Mouse (Mus musculus) heart, adult 2 months (tissue): ENCODE measurements around the gene Atp11c. TPM values are rescaled to one million over a fixed set of nuclear protein-coding genes. Genes with fewer than 3 reads are reported as not detected.

ENCODE experiments used
- DNase-seq, 2 experiments: peaks; one replicate each; pipeline ENCODE4 v3.0.0; 2021
- H3K27ac ChIP-seq: fragments of 200-600 bp; 2 replicates; pipeline ENCODE4 v1.8.1; 2022
- H3K27me3 ChIP-seq: fragments of 200-500 bp; 2 replicates; pipeline ENCODE4 v1.6.1; 2012; ENCODE audit warnings: mild to moderate bottlenecking, low read length, inconsistent platforms, mixed read lengths; ENCODE audit not compliant: control insufficient read depth, insufficient read depth
- H3K36me3 ChIP-seq: fragments of 200-500 bp; 2 replicates; pipeline ENCODE4 v1.6.1; 2012; ENCODE audit warnings: low read length, inconsistent platforms; ENCODE audit not compliant: control insufficient read depth, insufficient read depth
- H3K4me1 ChIP-seq: fragments of 200-500 bp; 2 replicates; pipeline ENCODE4 v1.6.1; 2011; ENCODE audit warnings: low read length; ENCODE audit not compliant: control insufficient read depth, insufficient read depth
- H3K4me3 ChIP-seq: fragments of 200-600 bp; 2 replicates; pipeline ENCODE4 v1.8.1; 2022
- H3K79me2 ChIP-seq: fragments of 200-500 bp; replicated peaks from 2 replicates; pipeline ENCODE4 v1.6.1; 2012; ENCODE audit warnings: mild to moderate bottlenecking, inconsistent platforms, low read length, moderate library complexity, mixed read lengths; ENCODE audit not compliant: control insufficient read depth, insufficient read depth
- H3K9ac ChIP-seq: fragments of 200-500 bp; 2 replicates; pipeline ENCODE4 v1.6.1; 2012; ENCODE audit warnings: low read depth, mild to moderate bottlenecking, control low read depth, inconsistent platforms, low read length, mixed read lengths
- CTCF ChIP-seq: fragments of 200-600 bp; IDR thresholded peaks from 2 replicates; pipeline ENCODE4 v1.8.1; 2022; ENCODE audit warnings: antibody characterized with exemption, mild to moderate bottlenecking, moderate library complexity
- EP300 ChIP-seq: fragments of 200-500 bp; IDR thresholded peaks from 2 replicates; pipeline ENCODE4 v1.6.1; 2011; ENCODE audit warnings: low read depth, low read length, control low read depth; ENCODE audit not compliant: insufficient read depth
- POLR2A ChIP-seq: fragments of 200-500 bp; IDR thresholded peaks from 2 replicates; pipeline ENCODE4 v1.6.1; 2011; ENCODE audit warnings: mild to moderate bottlenecking, low read depth, low read length, control low read depth; ENCODE audit not compliant: insufficient read depth
- WGBS: fragments of 180-500 bp; shearing (Covaris S2); methylation state at CpG from one replicate; pipeline ENCODE4 v1.1.7; 2018; 5-methylcytosine and 5-hydroxymethylcytosine counted together
- intact Hi-C: fragments of 180-260 bp; cut with DNase I; formaldehyde crosslinking; loops from one replicate; pipeline ENCODE4 v1.15.1; 2025
- polyA plus RNA-seq: library from polyadenylated mRNA; depleted of rRNA; stranded (reverse); fragments of >200 nt; gene quantifications from 2 replicates; pipeline ENCODE4 v1.2.3, GENCODE M21; 2012
- total RNA-seq, 2 experiments: library from RNA; stranded (reverse); gene quantifications; 2 replicates each; pipeline ENCODE4 v1.2.3; 2021

Atp11c gene
- total and polyA plus RNA-seq, 3 experiments = 3.6 to 6.3 (median 5.8) TPM

GRCm38 (mm10) chrX:60503995-60504394 is 88.5 kb downstream of the Atp11c start:
- Histone ChIP-seq H3K4me3 (no peak overlapping the region), H3K4me1 (no peaks in the 10 kb centered on the region), H3K79me2 (no peaks in the 10 kb centered on the region), H3K36me3 (no peaks in the 10 kb centered on the region), H3K9ac (no peak overlapping the region), H3K27me3 (no peaks in the 10 kb centered on the region), H3K27ac (no peak overlapping the region)
- peak in 1 of 2 experiments; percentile 1 for DNase-seq
- intact Hi-C loops = loop anchor here (5.0 to 10.0 kb wide), 2 partner anchors 101 to 543 kb away; no protein-coding TSS in a partner anchor
- TF ChIP-seq CTCF (peak; percentile 65), EP300 (no peak)

GRCm38 (mm10) chrX:60497750-60498149 is 94.7 kb downstream of the Atp11c start:
- Histone ChIP-seq H3K27me3 (no peaks in the 10 kb centered on the region), H3K4me3 (no peak overlapping the region), H3K36me3 (no peaks in the 10 kb centered on the region), H3K9ac (no peak overlapping the region), H3K4me1 (no peaks in the 10 kb centered on the region), H3K27ac (no peak overlapping the region), H3K79me2 (no peaks in the 10 kb centered on the region)
- 67% methylated on average over 1 of the region's 1 CpGs for WGBS
- TF ChIP-seq CTCF (no peak), EP300 (no peak), POLR2A (no peak)
- no peak for DNase-seq
- intact Hi-C loops = no loop called here

GRCm38 (mm10) chrX:60495308-60495707 is 97.2 kb downstream of the Atp11c start:
- H3K4me3 ChIP-seq = no peak overlapping the region
- H3K27me3 ChIP-seq = no peaks in the 10 kb centered on the region
- intact Hi-C loops = no loop called here
- TF ChIP-seq CTCF (peak; percentile 47), EP300 (no peak)
- H3K4me1 ChIP-seq = no peaks in the 10 kb centered on the region
- H3K79me2 ChIP-seq = no peaks in the 10 kb centered on the region
- no peak for DNase-seq
- no peak overlapping the region for H3K27ac ChIP-seq
- no peaks in the 10 kb centered on the region for H3K36me3 ChIP-seq
- no peak overlapping the region for H3K9ac ChIP-seq

- Histone ChIP-seq H3K4me3 (no peak overlapping the region), H3K27me3 (no peaks in the 10 kb centered on the region), H3K4me1 (no peaks in the 10 kb centered on the region), H3K9ac (no peak overlapping the region), H3K36me3 (no peaks in the 10 kb centered on the region), H3K27ac (no peak overlapping the region), H3K79me2 (no peaks in the 10 kb centered on the region)
- TF ChIP-seq CTCF (peak; percentile 73), POLR2A (no peak), EP300 (no peak)
- WGBS = 11% methylated on average over 2 of the region's 2 CpGs
- intact Hi-C loops = loop anchor here (5.0 kb wide), 1 partner anchor 451 kb away; no protein-coding TSS in a partner anchor
- no peak for DNase-seq
These were observed 128.7 kb downstream of the Atp11c start for GRCm38 (mm10) chrX:60463786-60464185.

GRCm38 (mm10) chrX:60414563-60415111 is 177.9 kb downstream of the Atp11c start:
- intact Hi-C loops = no loop called here
- no peak overlapping the region for H3K27ac ChIP-seq
- WGBS = 60% methylated on average over 4 of the region's 4 CpGs
- no peaks in the 10 kb centered on the region for H3K79me2 ChIP-seq
- no peaks in the 10 kb centered on the region for H3K36me3 ChIP-seq
- no peak overlapping the region for H3K9ac ChIP-seq
- no peak for DNase-seq
- TF ChIP-seq EP300 (no peak), CTCF (no peak), POLR2A (no peak)
- no peaks in the 10 kb centered on the region for H3K27me3 ChIP-seq
- no peaks in the 10 kb centered on the region for H3K4me1 ChIP-seq
- no peak overlapping the region for H3K4me3 ChIP-seq

- no peak overlapping the region for H3K27ac ChIP-seq
- H3K4me3 ChIP-seq = no peak overlapping the region
- intact Hi-C loops = loop anchor here (2.0 kb wide), 1 partner anchor 393 kb away; no protein-coding TSS in a partner anchor
- no peaks in the 10 kb centered on the region for H3K36me3 ChIP-seq
- no peaks in the 10 kb centered on the region for H3K27me3 ChIP-seq
- DNase-seq = no peak
- 74% methylated on average over 4 of the region's 4 CpGs for WGBS
- no peaks in the 10 kb centered on the region; the same call in 1 of the 2 replicates for H3K4me1 ChIP-seq
- 0 out of 2 replicates have a peak, but pooled peaks cover 1% of the 10 kb centered on the region for H3K79me2 ChIP-seq
- no peak overlapping the region for H3K9ac ChIP-seq
- TF ChIP-seq EP300 (no peak), CTCF (no peak), POLR2A (no peak)
These were observed 186.8 kb downstream of the Atp11c start for GRCm38 (mm10) chrX:60405681-60406080.

- Histone ChIP-seq H3K4me3 (peak overlapping the region; percentile 69), H3K36me3 (no peaks in the 10 kb centered on the region), H3K27ac (peak overlapping the region; percentile 96), H3K79me2 (0 out of 2 replicates have a peak, but pooled peaks cover 1% of the 10 kb centered on the region), H3K9ac (peak overlapping the region; percentile 94), H3K27me3 (no peaks in the 10 kb centered on the region), H3K4me1 (no peaks in the 10 kb centered on the region; the same call in 1 of the 2 replicates)
- WGBS = 8% methylated on average over 17 of the region's 17 CpGs
- DNase-seq = peak; percentile 87 to 91
- TF ChIP-seq POLR2A (peak; percentile 89), EP300 (peak; percentile 51; the same call in 1 of the 2 replicates), CTCF (peak; percentile 78)
- intact Hi-C loops = loop anchor here (2.0 to 5.0 kb wide), 2 partner anchors 157 to 392 kb away; no protein-coding TSS in a partner anchor
These were observed 187.8 kb downstream of the Atp11c start for GRCm38 (mm10) chrX:60404668-60405044.
